ENCODE assay signal across 8 mouse cellular contexts in the genomic region with DNA sequence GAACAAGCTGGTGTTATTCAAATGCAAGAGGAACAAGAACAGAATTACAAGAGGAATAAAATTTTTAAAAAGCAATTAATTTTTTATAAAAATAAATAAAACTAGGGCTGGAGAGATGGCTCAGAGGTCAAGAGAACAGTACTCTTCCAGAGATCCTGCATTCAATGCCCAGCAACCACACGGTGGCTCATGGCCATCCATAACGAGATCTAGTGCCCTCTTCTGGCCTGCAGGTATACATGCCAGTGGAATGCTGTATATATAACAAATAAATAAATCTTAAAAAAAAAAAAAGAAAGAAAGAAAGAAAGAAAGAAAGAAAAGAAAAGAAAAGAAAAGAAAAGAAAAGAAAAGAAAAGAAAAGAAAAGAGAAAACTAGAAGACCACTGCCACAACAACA. TPM values are rescaled to one million over a fixed set of nuclear protein-coding genes. Genes with fewer than 3 reads are reported as not detected.
A peak's percentile ranks its signal among the peaks of the same experiment; 100 is the strongest.
DNase-seq lines count a peak whose midpoint lies in the region; ATAC-seq and TF ChIP-seq lines count a peak whose summit lies in the region.

No protein-coding gene starts in this region.

- DNase-seq in 416B (ENCODE audit: low read depth): peak; percentile 78
- no peak for DNase-seq in G1E (ENCODE audit: low spot score)
- peak; percentile 20 for DNase-seq in cerebellum, adult 9-10 months
- no peak for DNase-seq in left cerebral cortex, adult 2 months (ENCODE audit: extremely low spot score in 1 of 2, low spot score in 2 of 2)
- DNase-seq in retina, postnatal 1 day: peak; percentile 49

- no peaks in the 10 kb centered on the region for H3K4me1 ChIP-seq in intestine, postnatal 0 days (replicated peaks; ENCODE audit: control insufficient read depth, insufficient read depth, low read length)
- H3K4me1 ChIP-seq in intestine, embryonic 15.5 days (replicated peaks): peaks cover 5% of the 10 kb centered on the region; the same call in 1 of the 2 replicates
- H3K4me1 ChIP-seq in G1E (ENCODE audit: insufficient read depth, low read depth, low read length): peaks cover 11% of the 10 kb centered on the region
- H3K4me1 ChIP-seq in intestine, embryonic 16.5 days (ENCODE audit: control insufficient read depth, insufficient read depth, low read length): peaks cover 5% of the 10 kb centered on the region

- H3K9me3 ChIP-seq in intestine, postnatal 0 days (ENCODE audit: control insufficient read depth): no peaks in the 10 kb centered on the region
- H3K9me3 ChIP-seq in intestine, embryonic 15.5 days: no peaks in the 10 kb centered on the region
- no peaks in the 10 kb centered on the region for H3K9me3 ChIP-seq in G1E (replicated peaks)
- no peaks in the 10 kb centered on the region for H3K9me3 ChIP-seq in intestine, embryonic 16.5 days (ENCODE audit: control insufficient read depth, low read length)

- H3K36me3 ChIP-seq in intestine, postnatal 0 days (ENCODE audit: control insufficient read depth, insufficient read depth): peaks cover 8% of the 10 kb centered on the region; the same call in 1 of the 2 replicates
- H3K36me3 ChIP-seq in intestine, embryonic 15.5 days: 0 out of 2 replicates have a peak, but pooled peaks cover 2% of the 10 kb centered on the region
- no peaks in the 10 kb centered on the region for H3K36me3 ChIP-seq in G1E (replicated peaks)
- no peaks in the 10 kb centered on the region for H3K36me3 ChIP-seq in intestine, embryonic 16.5 days (ENCODE audit: control insufficient read depth, insufficient read depth, low read length)

- TF ChIP-seq CTCF in intestine, postnatal 0 days (IDR thresholded peaks at IDR 0.05; ENCODE audit: low read depth): peak; percentile 76
- peak; percentile 15; the same call in 1 of the 2 replicates for TF ChIP-seq CTCF in G1E (IDR thresholded peaks at IDR 0.05; ENCODE audit: low read depth, low read length)
- TF ChIP-seq CTCF in left cerebral cortex, adult 2 months (IDR thresholded peaks at IDR 0.05): peak; percentile 48

- no peak overlapping the region for H3K4me2 ChIP-seq in intestine, postnatal 0 days (replicated peaks; ENCODE audit: low read depth)
- no peak overlapping the region for H3K4me2 ChIP-seq in intestine, embryonic 15.5 days (replicated peaks)
- no peak overlapping the region for H3K4me2 ChIP-seq in intestine, embryonic 16.5 days (ENCODE audit: low read depth, low read length)

- no peak overlapping the region for H3K27ac ChIP-seq in intestine, postnatal 0 days (ENCODE audit: low read depth, low read length)
- no peak overlapping the region for H3K27ac ChIP-seq in intestine, embryonic 15.5 days
- H3K27ac ChIP-seq in left cerebral cortex, adult 2 months: no peak overlapping the region
- H3K27ac ChIP-seq in intestine, embryonic 16.5 days (ENCODE audit: low read length): no peak overlapping the region

- no peak overlapping the region for H3K4me3 ChIP-seq in intestine, postnatal 0 days (ENCODE audit: low read depth, low read length)
- no peak overlapping the region for H3K4me3 ChIP-seq in intestine, embryonic 15.5 days (replicated peaks)
- H3K4me3 ChIP-seq in G1E (ENCODE audit: low read depth, low read length): no peak overlapping the region
- no peak overlapping the region for H3K4me3 ChIP-seq in left cerebral cortex, adult 2 months
- no peak overlapping the region for H3K4me3 ChIP-seq in intestine, embryonic 16.5 days (ENCODE audit: low read length)

- no peak for ATAC-seq in intestine, postnatal 0 days
- ATAC-seq in intestine, embryonic 15.5 days: no peak
- peak; percentile 54 for ATAC-seq in G1E (ENCODE audit: extremely low read depth, insufficient number of reproducible peaks, low FRiP score, poor library complexity, severe bottlenecking)
- no peak for ATAC-seq in intestine, embryonic 16.5 days

- H3K27me3 ChIP-seq in intestine, postnatal 0 days (replicated peaks; ENCODE audit: control insufficient read depth, insufficient read depth, low read length): no peaks in the 10 kb centered on the region
- no peaks in the 10 kb centered on the region for H3K27me3 ChIP-seq in intestine, embryonic 15.5 days (replicated peaks)
- no peaks in the 10 kb centered on the region for H3K27me3 ChIP-seq in G1E (ENCODE audit: insufficient read depth, low read length)
- H3K27me3 ChIP-seq in intestine, embryonic 16.5 days (replicated peaks; ENCODE audit: control insufficient read depth, insufficient read depth, low read length): no peaks in the 10 kb centered on the region

- no peak overlapping the region for H3K9ac ChIP-seq in intestine, postnatal 0 days (ENCODE audit: low read depth, low read length)
- no peak overlapping the region for H3K9ac ChIP-seq in intestine, embryonic 15.5 days
- no peak overlapping the region for H3K9ac ChIP-seq in intestine, embryonic 16.5 days (ENCODE audit: low read depth, low read length)

- intact Hi-C loops in left cerebral cortex, adult 2 months (cut with DNase I): loop anchor here (5.0 to 10.0 kb wide), 4 partner anchors 62 to 1814 kb away; partner anchors contain the start of genes Klre1, Smim10l1 and Styk1

- WGBS in intestine, postnatal 0 days: 11% methylated on average over 2 of the region's 2 CpGs
- WGBS in intestine, embryonic 15.5 days: 16% methylated on average over 2 of the region's 2 CpGs
- WGBS in intestine, embryonic 16.5 days: 12% methylated on average over 2 of the region's 2 CpGs

RNA-seq across cellular contexts. Expression of gene Magohb, which starts 2.6 kb away (rescaled TPM):
- 37.3 and 40.0 TPM in 2 replicates for polyA plus RNA-seq in intestine, postnatal 0 days (2015; fragmentation: Nextera tagmentation; extraction: Ambion mirVana)
- 53.8 and 68.5 TPM in 2 replicates for polyA plus RNA-seq in intestine, embryonic 15.5 days (2015; fragmentation: Nextera tagmentation; extraction: Ambion mirVana)
- total RNA-seq in G1E (2014; fragmentation: Nextera tagmentation) (not detected in 2 replicates), G1E (2017) (not detected in 2 replicates)
- polyA plus RNA-seq in G1E (2012): not detected in 2 replicates
- 10 to 100 TPM in 1 of 2 experiments, 1 to 10 TPM in 1; 6.8 to 10.5 TPM for total RNA-seq in left cerebral cortex, adult 2 months (2021)
- polyA plus RNA-seq in intestine, embryonic 16.5 days (2015; fragmentation: Nextera tagmentation; extraction: Ambion mirVana): 46.1 and 48.2 TPM in 2 replicates

RNA-seq across cellular contexts. Expression of gene Klra2, which starts 43.3 kb away (rescaled TPM):
- polyA plus RNA-seq in intestine, postnatal 0 days (2015; fragmentation: Nextera tagmentation; extraction: Ambion mirVana): 0.61 and 0.63 TPM in 2 replicates
- 0.50 and 0.68 TPM in 2 replicates for polyA plus RNA-seq in intestine, embryonic 15.5 days (2015; fragmentation: Nextera tagmentation; extraction: Ambion mirVana)
- 1.4 and 1.6 TPM in 2 replicates for total RNA-seq in G1E (2014; fragmentation: Nextera tagmentation)
- total RNA-seq in G1E (2017): 0.16 and 0.23 TPM in 2 replicates
- not detected in 2 replicates for polyA plus RNA-seq in G1E (2012)
- under 1 TPM; 0.26 to 0.52 TPM for total RNA-seq in left cerebral cortex, adult 2 months (2021)
- 0.82 and 1.0 TPM in 2 replicates for polyA plus RNA-seq in intestine, embryonic 16.5 days (2015; fragmentation: Nextera tagmentation; extraction: Ambion mirVana)

Comparison
In these comparisons a context has a peak if more than half of its experiments do, and no peak if none do; other contexts are left out.
1. CTCF ChIP-seq: peak in every context shown above with its lines; median percentile 76 in intestine, postnatal 0 days; 48 in left cerebral cortex, adult 2 months; 15 in G1E.
2. DNase-seq: peak in 416B (single experiment), cerebellum, adult 9-10 months (single experiment) and retina, postnatal 1 day (single experiment); none in G1E (single experiment) and left cerebral cortex, adult 2 months (0 of 2).
3. RNA of gene Magohb, which starts 2.6 kb away (polyA plus RNA-seq): 53.8 to 68.5 TPM in intestine, embryonic 15.5 days, 46.1 to 48.2 TPM in intestine, embryonic 16.5 days and 37.3 to 40.0 TPM in intestine, postnatal 0 days; not detected in G1E; every median in the first group is over 10 times any median in the second.